Mouse (Mus musculus) intestine, embryonic 16.5 days (tissue): ENCODE measurements around the gene Pak2. TPM values are rescaled to one million over a fixed set of nuclear protein-coding genes. Genes with fewer than 3 reads are reported as not detected.

Source experiments
- ATAC-seq: fragments of 200-750 bp; cut with Nextera tagmentation; 2 replicates; pipeline ENCODE4 v1.8.0; 2017; ENCODE audit warnings: moderate TSS enrichment, moderate library complexity
- H3K27ac ChIP-seq: fragments of 300-500 bp; sonication (generic); 2 replicates; pipeline ENCODE4 v1.5.1; 2014; ENCODE audit warnings: mild to moderate bottlenecking, low read length
- H3K27me3 ChIP-seq: fragments of 300-500 bp; sonication (generic); replicated peaks from 2 replicates; pipeline ENCODE4 v1.6.1; 2014; ENCODE audit warnings: low read length, control low read depth, mixed read lengths; ENCODE audit not compliant: control insufficient read depth, insufficient read depth
- H3K36me3 ChIP-seq: fragments of 300-500 bp; sonication (generic); 2 replicates; pipeline ENCODE4 v1.6.1; 2014; ENCODE audit warnings: low read length, control low read depth; ENCODE audit not compliant: control insufficient read depth, insufficient read depth
- H3K4me1 ChIP-seq: fragments of 300-500 bp; sonication (generic); 2 replicates; pipeline ENCODE4 v1.6.1; 2014; ENCODE audit warnings: low read length, control low read depth, mixed read lengths; ENCODE audit not compliant: control insufficient read depth, insufficient read depth
- H3K4me2 ChIP-seq: fragments of 300-500 bp; sonication (generic); 2 replicates; pipeline ENCODE4 v1.6.1; 2014; ENCODE audit warnings: low read depth, low read length, control low read depth
- H3K4me3 ChIP-seq: fragments of 300-500 bp; sonication (generic); 2 replicates; pipeline ENCODE4 v1.5.1; 2014; ENCODE audit warnings: mild to moderate bottlenecking, low read length
- H3K9ac ChIP-seq: fragments of 300-500 bp; sonication (generic); 2 replicates; pipeline ENCODE4 v1.6.1; 2014; ENCODE audit warnings: low read depth, low read length
- H3K9me3 ChIP-seq: fragments of 300-500 bp; sonication (generic); 2 replicates; pipeline ENCODE4 v1.6.1; 2016; ENCODE audit warnings: low read length, control low read depth; ENCODE audit not compliant: control insufficient read depth
- WGBS: fragments of 180-500 bp; shearing (Covaris S2); extraction: QIAGEN DNeasy Blood & Tissue Kit; methylation state at CpG from one replicate; pipeline ENCODE4 v1.1.7; 2014; 5-methylcytosine and 5-hydroxymethylcytosine counted together
- microRNA-seq: library from miRNA; unstranded; fragments of <30 nt; microRNA quantifications from one replicate; pipeline ENCODE4, GENCODE M21; 2016
- polyA plus RNA-seq: library from polyadenylated mRNA; unstranded; fragments of >200 nt; fragmentation: Nextera tagmentation; extraction: Ambion mirVana; gene quantifications from 2 replicates; pipeline ENCODE4 v1.2.1, GENCODE M21; 2015

Gene Pak2
- polyA plus RNA-seq, 1 experiment from 2014 or later, result 34.5 TPM

- Histone ChIP-seq H3K4me1 (no peaks in the 10 kb centered on the region), H3K27ac (no peak overlapping the region), H3K9me3 (no peaks in the 10 kb centered on the region), H3K36me3 (no peaks in the 10 kb centered on the region), H3K4me3 (no peak overlapping the region), H3K9ac (no peak overlapping the region), H3K4me2 (no peak overlapping the region), H3K27me3 (no peaks in the 10 kb centered on the region)
- no peak for ATAC-seq
- 78% methylated on average over 5 of the region's 5 CpGs for WGBS
These were observed 98.2 kb downstream of the Pak2 start for GRCm38 (mm10) chr16:31980946-31981345.

GRCm38 (mm10) chr16:31979501-31979900 lies 99.6 kb downstream of the Pak2 start:
- H3K27ac ChIP-seq, result no peak overlapping the region
- no peaks in the 10 kb centered on the region for H3K4me1 ChIP-seq
- no peak overlapping the region for H3K4me2 ChIP-seq
- WGBS, result 87% methylated on average over 3 of the region's 3 CpGs
- H3K27me3 ChIP-seq, result no peaks in the 10 kb centered on the region
- no peak overlapping the region for H3K9ac ChIP-seq
- H3K9me3 ChIP-seq, result no peaks in the 10 kb centered on the region
- peaks cover 3% of the 10 kb centered on the region; the same call in 1 of the 2 replicates for H3K36me3 ChIP-seq
- H3K4me3 ChIP-seq, result no peak overlapping the region
- no peak for ATAC-seq

- Histone ChIP-seq H3K9ac (no peak overlapping the region), H3K4me1 (no peaks in the 10 kb centered on the region), H3K4me3 (no peak overlapping the region), H3K36me3 (peaks cover 7% of the 10 kb centered on the region; the same call in 1 of the 2 replicates), H3K27ac (no peak overlapping the region), H3K4me2 (no peak overlapping the region), H3K27me3 (no peaks in the 10 kb centered on the region), H3K9me3 (no peaks in the 10 kb centered on the region)
- no peak for ATAC-seq
- WGBS, result 94% methylated on average over 4 of the region's 4 CpGs
These were observed 103.9 kb downstream of the Pak2 start for GRCm38 (mm10) chr16:31975258-31975657.

Small RNA genes within 50 kb of the gene (microRNA-seq; reads per million reads assigned to microRNA genes)
- gene Gm26269, result not detected

Other genes starting within 250 kb of the Pak2 start
- 106 and 225 TPM in 2 replicates for gene Meltf, start 200.5 kb downstream of the Pak2 start, polyA plus RNA-seq
- gene Pigz, start 145.5 kb downstream of the Pak2 start, polyA plus RNA-seq, result 0.40 and 0.70 TPM in 2 replicates
- gene 0610012G03Rik, start 130.8 kb downstream of the Pak2 start, polyA plus RNA-seq, result 140 and 155 TPM in 2 replicates
- 63.8 and 72.2 TPM in 2 replicates for gene Ncbp2, start 130.8 kb downstream of the Pak2 start, polyA plus RNA-seq
- gene Senp5, start 76.1 kb downstream of the Pak2 start, polyA plus RNA-seq, result 9.1 and 9.8 TPM in 2 replicates
- gene Pigx, start 20.4 kb upstream of the Pak2 start, polyA plus RNA-seq, result 108 and 109 TPM in 2 replicates
- gene Cep19, start 20.5 kb upstream of the Pak2 start, polyA plus RNA-seq, result 26.1 and 29.3 TPM in 2 replicates
- 13.1 and 13.3 TPM in 2 replicates for gene Nrros, start 86.3 kb upstream of the Pak2 start, polyA plus RNA-seq
- not detected in 2 replicates for gene Bex6, start 100.5 kb upstream of the Pak2 start, polyA plus RNA-seq
- gene Fbxo45, start 167.8 kb upstream of the Pak2 start, polyA plus RNA-seq, result 2.6 and 2.7 TPM in 2 replicates
- gene Wdr53, start 167.9 kb upstream of the Pak2 start, polyA plus RNA-seq, result 17.2 and 17.6 TPM in 2 replicates
- not detected in 2 replicates for gene Smco1, start 192.1 kb upstream of the Pak2 start, polyA plus RNA-seq
- gene Rnf168, start 198.1 kb upstream of the Pak2 start, polyA plus RNA-seq, result 14.4 and 16.8 TPM in 2 replicates